Mouse (Mus musculus) urinary bladder, postnatal 0 days (tissue): ENCODE results near the gene Egflam. TPM values are rescaled to one million over a fixed set of nuclear protein-coding genes. Genes with fewer than 3 reads are reported as not detected.

ENCODE experiments used
- polyA plus RNA-seq: library from polyadenylated mRNA; unstranded; fragments of >200 nt; fragmentation: Nextera tagmentation; extraction: Ambion mirVana; gene quantifications from 2 replicates; pipeline ENCODE4 v1.2.1, GENCODE M21; 2015

Egflam gene
- polyA plus RNA-seq, result 7.0 and 7.4 TPM in 2 replicates

DNA sequence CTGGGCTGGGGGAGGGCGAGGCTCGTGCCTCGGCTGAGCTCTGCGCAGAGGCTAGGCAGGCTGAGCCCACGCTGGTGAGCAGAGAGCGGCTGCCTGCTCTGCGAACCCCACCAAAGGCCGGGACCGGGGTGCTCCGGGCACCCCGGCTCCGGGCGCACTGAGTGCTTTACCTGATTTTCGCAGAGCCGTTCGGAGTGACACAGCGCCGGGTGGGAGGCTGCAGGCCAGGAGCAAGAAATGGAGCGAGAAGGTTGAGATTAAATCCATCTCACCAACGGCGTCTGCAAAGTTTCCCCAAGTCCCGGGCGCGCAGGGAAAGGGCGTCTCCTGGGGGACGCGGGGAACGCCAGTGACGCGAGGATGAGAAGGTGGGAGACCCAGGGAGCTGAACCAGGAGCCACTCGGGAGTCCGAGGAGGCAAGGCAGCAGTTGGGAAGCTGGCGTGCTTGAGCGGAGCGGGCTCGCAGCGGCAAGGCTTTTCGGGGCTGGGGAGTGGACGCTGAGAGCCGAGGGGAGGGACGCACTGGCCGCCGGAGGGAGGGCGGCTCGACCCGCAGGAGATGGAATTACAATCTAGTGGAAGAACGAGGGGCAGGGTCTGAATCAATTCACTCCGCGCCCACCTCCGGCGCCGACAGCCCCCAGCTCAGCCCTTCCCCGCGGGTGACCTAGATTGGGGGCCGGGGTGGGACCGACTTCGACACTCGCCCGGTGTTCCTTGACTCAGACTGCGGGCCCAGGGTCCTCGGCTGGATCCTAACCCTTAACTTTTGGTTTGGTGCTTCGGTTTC lies at the start of gene Egflam:
Egflam (minus strand) TSS at position 578 of the 791 bp plus-strand sequence.

